Mouse (Mus musculus) megakaryocyte, embryonic 14.5 days (primary cell): ENCODE data around the gene Klhl29.

Experiments used
- FLI1 ChIP-seq: IDR thresholded peaks from 2 replicates; pipeline ENCODE4 v1.6.1; 2012; ENCODE audit warnings: low read length, inconsistent platforms, mixed read lengths
- GATA1 ChIP-seq: IDR thresholded peaks from 3 replicates; pipeline ENCODE4 v1.6.1; 2012; ENCODE audit warnings: mixed read lengths, low read length, inconsistent platforms, borderline replicate concordance

DNA sequence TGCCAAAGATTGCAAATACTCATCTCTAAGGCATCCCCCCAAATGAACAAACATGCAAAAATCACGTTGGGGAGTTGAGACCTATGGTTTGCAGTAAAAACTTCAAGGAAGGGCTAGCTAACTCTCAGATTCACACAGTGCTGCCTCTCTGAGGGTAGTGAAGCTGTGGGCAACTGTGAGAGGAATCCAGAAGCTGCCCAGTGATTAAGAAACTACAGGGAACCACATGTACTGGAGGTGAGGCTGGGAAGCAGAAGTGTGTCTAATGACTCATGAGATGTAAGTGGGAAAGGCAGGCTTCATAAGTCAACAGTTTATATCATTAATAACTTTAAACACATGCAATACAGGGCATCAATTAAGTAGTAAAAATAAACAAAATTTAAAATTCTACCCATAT lies 70.0 kb downstream of the Klhl29 start:
- TF ChIP-seq FLI1: no peak
- no peak for TF ChIP-seq GATA1
